Mouse (Mus musculus): ENCODE measurements around the gene Ncf2. TPM values are rescaled to one million over a fixed set of nuclear protein-coding genes. Genes with fewer than 3 reads are reported as not detected.

Ncf2 gene
- total RNA-seq, 2 experiments from 2014 or later, result 0.54 to 2.4 TPM

GRCm38 (mm10) chr1:152828168-152828567 lies 28.2 kb downstream of the Ncf2 start:
- intact Hi-C loops (cut with DNase I), result no loop called here
- no peak for DNase-seq

GRCm38 (mm10) chr1:152828637-152829355 lies 28.8 kb downstream of the Ncf2 start:
- no peak for DNase-seq
- intact Hi-C loops (cut with DNase I), result no loop called here

- intact Hi-C loops (cut with DNase I), result no loop called here
- no peak for DNase-seq
These were observed 30.1 kb downstream of the Ncf2 start for GRCm38 (mm10) chr1:152830054-152830453.

- intact Hi-C loops (cut with DNase I), result no loop called here
These were observed 31.0 kb downstream of the Ncf2 start for GRCm38 (mm10) chr1:152831003-152831402.

GRCm38 (mm10) chr1:152831619-152832018 lies 31.6 kb downstream of the Ncf2 start:
- DNase-seq, result no peak
- intact Hi-C loops (cut with DNase I), result no loop called here

More at GRCm38 (mm10) chr1:152831003-152831402, 31.0 kb downstream of the Ncf2 start:
- DNase-seq, result no peak

- intact Hi-C loops (cut with DNase I), result no loop called here
These were observed 32.3 kb downstream of the Ncf2 start for GRCm38 (mm10) chr1:152832316-152832715.

GRCm38 (mm10) chr1:152835061-152835460 lies 35.1 kb downstream of the Ncf2 start:
- intact Hi-C loops (cut with DNase I), result no loop called here
- DNase-seq, result no peak

More at GRCm38 (mm10) chr1:152832316-152832715, 32.3 kb downstream of the Ncf2 start:
- DNase-seq, result no peak

GRCm38 (mm10) chr1:152838026-152838702 lies 38.2 kb downstream of the Ncf2 start:
- DNase-seq, result no peak

GRCm38 (mm10) chr1:152838841-152839240 lies 38.8 kb downstream of the Ncf2 start:
- intact Hi-C loops (cut with DNase I), result no loop called here
- no peak for DNase-seq

More at GRCm38 (mm10) chr1:152838026-152838702, 38.2 kb downstream of the Ncf2 start:
- intact Hi-C loops (cut with DNase I), result no loop called here

GRCm38 (mm10) chr1:152840343-152840742 lies 40.3 kb downstream of the Ncf2 start:
- no peak for DNase-seq
- intact Hi-C loops (cut with DNase I), result loop anchor here (10.0 kb wide), 1 partner anchor 624 kb away; no protein-coding TSS in a partner anchor

GRCm38 (mm10) chr1:152841057-152841456 lies 41.1 kb downstream of the Ncf2 start:
- intact Hi-C loops (cut with DNase I), result loop anchor here (10.0 kb wide), 1 partner anchor 624 kb away; no protein-coding TSS in a partner anchor
- no peak for DNase-seq

- no peak for DNase-seq
- intact Hi-C loops (cut with DNase I), result loop anchor here (10.0 kb wide), 1 partner anchor 620 kb away; no protein-coding TSS in a partner anchor
These were observed 44.6 kb downstream of the Ncf2 start for GRCm38 (mm10) chr1:152844634-152845033.

- intact Hi-C loops (cut with DNase I), result loop anchor here (10.0 kb wide), 1 partner anchor 620 kb away; no protein-coding TSS in a partner anchor
- DNase-seq, result no peak
These were observed 45.3 kb downstream of the Ncf2 start for GRCm38 (mm10) chr1:152845211-152845730.

GRCm38 (mm10) chr1:152846856-152847255 lies 46.9 kb downstream of the Ncf2 start:
- intact Hi-C loops (cut with DNase I), result loop anchor here (10.0 kb wide), 1 partner anchor 618 kb away; no protein-coding TSS in a partner anchor
- DNase-seq, result no peak

- intact Hi-C loops (cut with DNase I), result no loop called here
- DNase-seq, result no peak
These were observed 69.9 kb downstream of the Ncf2 start for GRCm38 (mm10) chr1:152869901-152870300.

- DNase-seq, result no peak
These were observed 71.0 kb downstream of the Ncf2 start for GRCm38 (mm10) chr1:152871031-152871430.

More at GRCm38 (mm10) chr1:152871031-152871430, 71.0 kb downstream of the Ncf2 start:
- intact Hi-C loops (cut with DNase I), result no loop called here

Other genes with a start within 250 kb of the Ncf2 start
- not detected for gene Apobec4, start 49.6 kb upstream of the Ncf2 start, total RNA-seq (2021)
- 10 to 100 TPM; 10.8 to 10.9 TPM for gene Rgl1, start 33.8 kb upstream of the Ncf2 start, total RNA-seq (2021)
- gene Arpc5, start 33.7 kb upstream of the Ncf2 start, total RNA-seq (2021), result 10 to 100 TPM; 11.9 to 12.5 TPM
- gene Smg7, start 102.5 kb downstream of the Ncf2 start, total RNA-seq (2021), result 10 to 100 TPM; 33.5 to 34.4 TPM
- under 1 TPM; 0.38 to 0.42 TPM for gene Nmnat2, start 154.8 kb downstream of the Ncf2 start, total RNA-seq (2021)